Mouse (Mus musculus): ENCODE measurements at regions not wholly inside any gene's neighbourhood (a gene's known extent, or its start where the extent isn't known, plus 50 kb on each side); places are given as distances from the start of the nearest gene placed in this dataset.

DNA sequence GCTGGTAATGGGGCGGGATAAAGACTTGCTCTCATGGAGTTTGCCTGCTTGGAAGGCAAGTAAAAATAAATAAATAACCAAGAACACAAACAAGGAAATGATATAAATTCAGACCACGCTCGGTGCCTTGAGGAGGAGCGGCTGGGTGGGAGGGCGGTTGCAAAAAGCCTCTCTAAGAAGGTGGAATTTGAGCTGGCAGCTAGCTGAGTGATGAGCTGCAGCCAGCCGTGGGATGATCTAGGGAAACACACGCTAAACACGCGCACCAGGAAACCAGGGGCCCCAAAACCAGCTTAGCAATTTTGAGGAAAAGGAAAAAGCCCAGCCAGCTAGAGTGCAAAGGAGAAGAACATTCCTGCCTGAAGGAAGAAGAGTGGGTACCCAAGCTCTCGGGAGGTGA, 217.0 kb downstream of the 3100002H09Rik start:
- TF ChIP-seq ETS1 (IDR thresholded peaks at IDR 0.05; ENCODE audit: low read depth, low read length) (no peak), NELFE (IDR thresholded peaks at IDR 0.05; ENCODE audit: low read depth, low read length) (no peak), E2F4 (IDR thresholded peaks at IDR 0.05; ENCODE audit: borderline replicate concordance, low read depth, low read length) (no peak), CTCF (IDR thresholded peaks at IDR 0.05 in 2 of 3, conservative IDR thresholded peaks at IDR 0.05 in 1 of 3; ENCODE audit: control insufficient read depth in 1 of 3, insufficient read depth in 1 of 3, low read depth in 2 of 3, low read length in 3 of 3, poor library complexity in 1 of 3, severe bottlenecking in 1 of 3) (no peak), KAT2A (conservative IDR thresholded peaks at IDR 0.05; ENCODE audit: low read depth, low read length) (no peak)
